Mouse (Mus musculus): Measurements from ENCODE around the gene Kcnb1. TPM values are rescaled to one million over a fixed set of nuclear protein-coding genes. Genes with fewer than 3 reads are reported as not detected.

Kcnb1 gene
- polyA plus RNA-seq, 2 experiments = 0.03 to 0.15 TPM

- no peaks in the 10 kb centered on the region for H3K9me3 ChIP-seq (ENCODE audit: control insufficient read depth, low read length)
- H3K27ac ChIP-seq = peak overlapping the region; percentile 71
- 2% methylated on average over 7 of the region's 7 CpGs for WGBS (ENCODE audit: insufficient replicate concordance)
- TF ChIP-seq CTCF (IDR thresholded peaks at IDR 0.05; ENCODE audit: low read depth) (no peak), EP300 (IDR thresholded peaks at IDR 0.05; ENCODE audit: low read depth) (no peak)
- H3K4me1 ChIP-seq (replicated peaks; ENCODE audit: control insufficient read depth in 2 of 2, insufficient read depth in 2 of 2, low read length in 1 of 2) = peaks cover 14 to 23% of the 10 kb centered on the region in 2 experiments
- DNase-seq (ENCODE audit: low read depth in 3 of 3, low spot score in 3 of 3) (no peak), ATAC-seq (ENCODE audit: insufficient read depth) (no peak)
- H3K9ac ChIP-seq (replicated peaks) = peak overlapping the region; percentile 94
- H3K4me2 ChIP-seq (ENCODE audit: low read depth) = peak overlapping the region; percentile 78
- H3K36me3 ChIP-seq (replicated peaks; ENCODE audit: control insufficient read depth, insufficient read depth, low read depth) = peaks cover 29% of the 10 kb centered on the region
- H3K27me3 ChIP-seq (ENCODE audit: control insufficient read depth, insufficient read depth, low read length) = no peaks in the 10 kb centered on the region
- peak overlapping the region; percentile 70 to 98 for H3K4me3 ChIP-seq (ENCODE audit: insufficient read depth in 1 of 2, low read depth in 2 of 2, low read length in 2 of 2)
These were observed 126.0 kb downstream of the Kcnb1 start for GRCm38 (mm10) chr2:167063906-167064496.

GRCm38 (mm10) chr2:167062965-167063880, 126.7 kb downstream of the Kcnb1 start, which contains the start of gene Znfx1:
TSS of gene Znfx1 (minus strand) at chr2:167063015.
- peaks cover 14 to 23% of the 10 kb centered on the region in 2 experiments for H3K4me1 ChIP-seq (replicated peaks; ENCODE audit: control insufficient read depth in 2 of 2, insufficient read depth in 2 of 2, low read length in 1 of 2)
- no peaks in the 10 kb centered on the region for H3K9me3 ChIP-seq (ENCODE audit: control insufficient read depth, low read length)
- DNase-seq (ENCODE audit: low read depth in 3 of 3, low spot score in 3 of 3) (peak; percentile 89 to 91 (median 90)), ATAC-seq (ENCODE audit: insufficient read depth) (peak; percentile 86)
- peak within 1 kb of the TSS; percentile 82 for H3K27ac ChIP-seq
- peak within 1 kb of the TSS; percentile 93 for H3K4me2 ChIP-seq (ENCODE audit: low read depth)
- peak; percentile 23; the same call in 1 of the 2 replicates for TF ChIP-seq EP300 (IDR thresholded peaks at IDR 0.05; ENCODE audit: low read depth)
- peak; percentile 34 for TF ChIP-seq CTCF (IDR thresholded peaks at IDR 0.05; ENCODE audit: low read depth)
- peaks cover 31% of the 10 kb centered on the region for H3K36me3 ChIP-seq (replicated peaks; ENCODE audit: control insufficient read depth, insufficient read depth, low read depth)
- WGBS (ENCODE audit: insufficient replicate concordance) = under 1% methylated on average over 57 of the region's 57 CpGs
- H3K4me3 ChIP-seq (ENCODE audit: insufficient read depth in 1 of 2, low read depth in 2 of 2, low read length in 2 of 2) = peak within 1 kb of the TSS; percentile 70 to 98
- H3K27me3 ChIP-seq (ENCODE audit: control insufficient read depth, insufficient read depth, low read length) = no peaks in the 10 kb centered on the region
- H3K9ac ChIP-seq (replicated peaks) = peak within 1 kb of the TSS; percentile 94

DNA sequence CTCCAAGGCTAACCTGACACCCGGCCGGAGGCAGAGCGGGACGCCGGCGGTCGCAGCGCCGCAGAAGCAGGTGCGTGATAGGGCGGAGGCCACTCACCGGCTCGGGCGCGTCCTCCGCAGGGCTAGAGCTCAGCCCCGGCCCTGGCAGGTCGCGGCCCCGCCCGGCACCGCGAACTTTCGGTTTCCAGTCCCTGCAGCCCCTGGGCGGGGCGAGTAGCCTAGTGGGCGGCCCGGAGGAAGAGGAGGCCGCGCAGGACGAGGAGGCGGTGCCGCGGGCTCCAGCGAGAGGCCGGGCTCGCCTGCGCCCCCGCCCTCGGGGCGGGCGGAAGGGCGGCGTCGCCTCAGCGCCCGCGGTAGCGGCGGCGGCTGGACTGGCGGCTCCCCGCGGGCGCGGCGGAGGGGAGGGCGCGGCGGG, 127.5 kb downstream of the Kcnb1 start:
- peak overlapping the region; percentile 94 for H3K9ac ChIP-seq (replicated peaks)
- peak overlapping the region; percentile 93 for H3K4me2 ChIP-seq (ENCODE audit: low read depth)
- TF ChIP-seq CTCF (IDR thresholded peaks at IDR 0.05; ENCODE audit: low read depth) (no peak), EP300 (IDR thresholded peaks at IDR 0.05; ENCODE audit: low read depth) (no peak)
- peaks cover 14 to 23% of the 10 kb centered on the region in 2 experiments for H3K4me1 ChIP-seq (replicated peaks; ENCODE audit: control insufficient read depth in 2 of 2, insufficient read depth in 2 of 2, low read length in 1 of 2)
- peaks cover 38% of the 10 kb centered on the region for H3K36me3 ChIP-seq (replicated peaks; ENCODE audit: control insufficient read depth, insufficient read depth, low read depth)
- DNase-seq (ENCODE audit: low read depth in 3 of 3, low spot score in 3 of 3) (peak; percentile 96 to 97 (median 96)), ATAC-seq (ENCODE audit: insufficient read depth) (peak; percentile 90)
- H3K4me3 ChIP-seq (ENCODE audit: insufficient read depth in 1 of 2, low read depth in 2 of 2, low read length in 2 of 2) = peak overlapping the region; percentile 70 to 89
- peak overlapping the region; percentile 82 for H3K27ac ChIP-seq
- WGBS (ENCODE audit: insufficient replicate concordance) = 1% methylated on average over 51 of the region's 60 CpGs
- no peaks in the 10 kb centered on the region for H3K9me3 ChIP-seq (ENCODE audit: control insufficient read depth, low read length)
- no peaks in the 10 kb centered on the region for H3K27me3 ChIP-seq (ENCODE audit: control insufficient read depth, insufficient read depth, low read length)

- peaks cover 47% of the 10 kb centered on the region for H3K36me3 ChIP-seq (replicated peaks; ENCODE audit: control insufficient read depth, insufficient read depth, low read depth)
- DNase-seq (ENCODE audit: low read depth in 3 of 3, low spot score in 3 of 3) (no peak), ATAC-seq (ENCODE audit: insufficient read depth) (no peak)
- no peaks in the 10 kb centered on the region for H3K9me3 ChIP-seq (ENCODE audit: control insufficient read depth, low read length)
- H3K4me2 ChIP-seq (ENCODE audit: low read depth) = peak overlapping the region; percentile 93
- H3K4me1 ChIP-seq (replicated peaks; ENCODE audit: control insufficient read depth in 2 of 2, insufficient read depth in 2 of 2, low read length in 1 of 2) = peaks cover 14 to 23% of the 10 kb centered on the region in 2 experiments
- H3K9ac ChIP-seq (replicated peaks) = peak overlapping the region; percentile 81
- 12% methylated on average over 11 of the region's 11 CpGs for WGBS (ENCODE audit: insufficient replicate concordance)
- TF ChIP-seq EP300 (IDR thresholded peaks at IDR 0.05; ENCODE audit: low read depth) = no peak
- TF ChIP-seq CTCF (IDR thresholded peaks at IDR 0.05; ENCODE audit: low read depth) = no peak
- H3K27ac ChIP-seq = peak overlapping the region; percentile 72
- H3K4me3 ChIP-seq (ENCODE audit: insufficient read depth in 1 of 2, low read depth in 2 of 2, low read length in 2 of 2) = peak overlapping the region; percentile 70 to 89
- no peaks in the 10 kb centered on the region for H3K27me3 ChIP-seq (ENCODE audit: control insufficient read depth, insufficient read depth, low read length)
These were observed 128.4 kb downstream of the Kcnb1 start for GRCm38 (mm10) chr2:167061381-167062034.
